Mouse (Mus musculus): ENCODE data around the gene Pcnx4. TPM values are rescaled to one million over a fixed set of nuclear protein-coding genes. Genes with fewer than 3 reads are reported as not detected.
"Not testable (repeated sequence)": the region's sequence is repeated elsewhere in the genome, so short reads cannot be mapped to it uniquely, and the experiment has no call there.

Pcnx4 gene
- total RNA-seq, 2 experiments from 2014 or later: 3.2 to 4.1 TPM

- DNase-seq (ENCODE audit: low spot score): no peak
Measured at GRCm38 (mm10) chr12:72585339-72585738, 49.2 kb downstream of the Pcnx4 start.

GRCm38 (mm10) chr12:72592991-72593390 lies 56.8 kb downstream of the Pcnx4 start:
- no peak for DNase-seq (ENCODE audit: low spot score)
- intact Hi-C loops (cut with DNase I): no loop called here

More at GRCm38 (mm10) chr12:72585339-72585738, 49.2 kb downstream of the Pcnx4 start:
- intact Hi-C loops (cut with DNase I): no loop called here

GRCm38 (mm10) chr12:72594001-72594400 lies 57.8 kb downstream of the Pcnx4 start:
- no peak for DNase-seq (ENCODE audit: low spot score)
- intact Hi-C loops (cut with DNase I): no loop called here

GRCm38 (mm10) chr12:72598731-72599130 lies 62.5 kb downstream of the Pcnx4 start:
- DNase-seq (ENCODE audit: low spot score); intact Hi-C loops (cut with DNase I): not testable (repeated sequence)

- intact Hi-C loops (cut with DNase I): no loop called here
- no peak for DNase-seq (ENCODE audit: low spot score)
Measured at GRCm38 (mm10) chr12:72612053-72612452, 75.9 kb downstream of the Pcnx4 start.

DNA sequence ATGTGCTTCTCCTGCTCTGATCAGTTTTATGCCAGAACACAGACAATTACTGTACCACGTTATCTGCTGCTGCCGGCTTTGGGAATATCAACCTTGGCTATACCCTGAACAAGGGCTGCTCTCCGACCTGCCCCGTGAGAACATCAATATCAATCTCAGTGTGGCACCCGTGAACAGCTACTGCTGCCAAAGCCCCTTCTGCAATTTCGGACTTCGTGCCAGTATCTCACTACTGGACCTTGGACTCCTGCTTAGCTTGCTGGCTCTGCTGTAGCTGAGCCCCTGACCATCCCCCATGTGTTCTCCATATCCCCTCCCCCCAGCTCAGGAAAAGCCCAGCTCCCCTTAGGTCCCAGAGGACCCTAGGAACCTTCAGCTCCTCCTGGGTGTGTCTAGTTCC lies 84.7 kb downstream of the Pcnx4 start:
- intact Hi-C loops (cut with DNase I): no loop called here
- no peak for DNase-seq (ENCODE audit: low spot score)

DNA sequence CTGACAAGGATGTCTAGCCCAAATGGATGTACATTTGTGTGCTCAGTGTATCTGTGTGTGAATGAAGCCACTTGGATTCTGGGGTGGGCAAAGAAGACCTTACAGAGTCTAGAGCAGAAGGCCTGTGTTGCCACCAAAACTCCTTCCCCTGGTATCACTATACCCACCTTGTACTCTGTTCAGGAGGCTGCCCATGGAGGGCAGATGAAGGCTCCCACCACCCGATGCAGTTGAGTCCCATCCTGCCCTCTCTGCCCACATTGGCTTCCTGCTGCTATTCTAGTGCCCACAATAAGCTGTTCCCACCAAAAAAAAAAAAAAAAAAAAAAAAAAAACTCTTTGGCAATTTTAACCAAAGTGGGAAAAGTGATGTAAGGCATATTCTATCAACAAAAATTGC lies 85.3 kb downstream of the Pcnx4 start:
- intact Hi-C loops (cut with DNase I): no loop called here

GRCm38 (mm10) chr12:72622853-72623496 lies 86.8 kb downstream of the Pcnx4 start:
- DNase-seq (ENCODE audit: low spot score): no peak
- intact Hi-C loops (cut with DNase I): no loop called here

More for the DNA sequence above, 85.3 kb downstream of the Pcnx4 start:
- DNase-seq (ENCODE audit: low spot score): no peak

DNA sequence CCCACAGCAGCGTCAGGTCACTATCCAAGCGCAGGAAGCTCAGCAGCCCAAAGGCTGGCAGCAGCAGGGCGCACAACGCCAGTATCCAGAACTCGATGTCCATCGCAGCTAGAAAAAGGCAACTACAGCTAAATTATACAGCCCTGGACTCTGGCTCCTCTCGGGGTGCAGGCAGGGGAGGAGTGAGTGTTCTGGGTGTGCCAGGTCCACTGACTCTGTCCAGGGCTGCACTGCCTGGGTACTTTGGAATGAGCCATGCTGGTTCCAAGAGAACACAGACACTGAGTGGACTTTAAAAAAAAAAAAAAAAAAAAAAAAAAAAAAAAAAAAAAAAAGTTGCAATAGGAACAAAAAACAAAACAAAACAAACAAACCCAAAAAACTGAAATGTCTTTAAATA lies 92.6 kb downstream of the Pcnx4 start:
- intact Hi-C loops (cut with DNase I): no loop called here
- DNase-seq (ENCODE audit: low spot score): no peak

Other genes with a start within 250 kb of the Pcnx4 start
- 1 to 10 TPM; 3.1 to 5.3 TPM for gene Rtn1, start 127.3 kb upstream of the Pcnx4 start, total RNA-seq (2021)
- gene Lrrc9, start 94.5 kb upstream of the Pcnx4 start, total RNA-seq (2021): under 1 TPM; 0.05 to 0.17 TPM
- gene Gm4756, start 113.3 kb downstream of the Pcnx4 start, total RNA-seq (2021): not detected
- 10 to 100 TPM; 69.0 to 86.7 TPM for gene Dhrs7, start 128.5 kb downstream of the Pcnx4 start, total RNA-seq (2021)
- gene Ppm1a, start 221.1 kb downstream of the Pcnx4 start, total RNA-seq (2021): 100 to 1,000 TPM; 217 to 223 TPM